Mouse (Mus musculus) stomach, embryonic 16.5 days (tissue): ENCODE data around the gene Serpinb9. TPM values are rescaled to one million over a fixed set of nuclear protein-coding genes. Genes with fewer than 3 reads are reported as not detected.

Experiments used
- ATAC-seq: fragments of 200-750 bp; cut with Nextera tagmentation; 2 replicates; pipeline ENCODE4 v1.8.0; 2017; ENCODE audit warnings: moderate number of reproducible peaks, moderate TSS enrichment; ENCODE audit not compliant: insufficient read depth, low FRiP score
- H3K27ac ChIP-seq: fragments of 300-500 bp; sonication (generic); 2 replicates; pipeline ENCODE4 v1.5.1; 2014; ENCODE audit warnings: low read length
- H3K27me3 ChIP-seq: fragments of 300-500 bp; sonication (generic); 2 replicates; pipeline ENCODE4 v1.6.1; 2014; ENCODE audit warnings: low read length, control low read depth, mixed read lengths; ENCODE audit not compliant: control insufficient read depth, insufficient read depth
- H3K36me3 ChIP-seq: fragments of 300-500 bp; sonication (generic); 2 replicates; pipeline ENCODE4 v1.6.1; 2014; ENCODE audit warnings: low read length; ENCODE audit not compliant: control insufficient read depth, insufficient read depth
- H3K4me1 ChIP-seq: fragments of 300-500 bp; sonication (generic); 2 replicates; pipeline ENCODE4 v1.6.1; 2014; ENCODE audit warnings: low read length, control low read depth, mixed read lengths; ENCODE audit not compliant: control insufficient read depth, insufficient read depth
- H3K4me2 ChIP-seq: fragments of 300-500 bp; sonication (generic); 2 replicates; pipeline ENCODE4 v1.6.1; 2014; ENCODE audit warnings: low read depth, low read length, mixed read lengths
- H3K4me3 ChIP-seq: fragments of 300-500 bp; sonication (generic); replicated peaks from 2 replicates; pipeline ENCODE4 v1.5.1; 2014; ENCODE audit warnings: mild to moderate bottlenecking, low read length
- H3K9ac ChIP-seq: fragments of 300-500 bp; sonication (generic); 2 replicates; pipeline ENCODE4 v1.6.1; 2014; ENCODE audit warnings: low read length
- H3K9me3 ChIP-seq: fragments of 300-500 bp; sonication (generic); replicated peaks from 2 replicates; pipeline ENCODE4 v1.6.1; 2016; ENCODE audit warnings: low read length, control low read depth; ENCODE audit not compliant: control insufficient read depth
- WGBS: fragments of 180-500 bp; shearing (Covaris S2); extraction: QIAGEN DNeasy Blood & Tissue Kit; methylation state at CpG from one replicate; pipeline ENCODE4 v1.1.7; 2014; 5-methylcytosine and 5-hydroxymethylcytosine counted together
- polyA plus RNA-seq: library from polyadenylated mRNA; unstranded; fragments of >200 nt; fragmentation: Nextera tagmentation; extraction: Ambion mirVana; gene quantifications from 2 replicates; pipeline ENCODE4 v1.2.1, GENCODE M21; 2015

Gene Serpinb9
- polyA plus RNA-seq, 1 experiment from 2014 or later, result 10.3 TPM

- no peak overlapping the region for H3K27ac ChIP-seq
- ATAC-seq, result peak; percentile 62
- no peak overlapping the region for H3K4me3 ChIP-seq
- H3K4me1 ChIP-seq, result peaks cover 5% of the 10 kb centered on the region; the same call in 1 of the 2 replicates
- no peak overlapping the region for H3K9ac ChIP-seq
- H3K4me2 ChIP-seq, result no peak overlapping the region
- H3K36me3 ChIP-seq, result no peaks in the 10 kb centered on the region
- no peaks in the 10 kb centered on the region for H3K9me3 ChIP-seq
- 47% methylated on average over 10 of the region's 10 CpGs for WGBS
- no peaks in the 10 kb centered on the region for H3K27me3 ChIP-seq
Measured at GRCm38 (mm10) chr13:32993152-32993893, 9.7 kb upstream of the Serpinb9 start.

- H3K9me3 ChIP-seq, result no peaks in the 10 kb centered on the region
- H3K27ac ChIP-seq, result no peak overlapping the region
- 74% methylated on average over 2 of the region's 2 CpGs for WGBS
- H3K9ac ChIP-seq, result no peak overlapping the region
- no peak for ATAC-seq
- no peak overlapping the region for H3K4me3 ChIP-seq
- no peaks in the 10 kb centered on the region for H3K36me3 ChIP-seq
- H3K4me2 ChIP-seq, result no peak overlapping the region
- H3K27me3 ChIP-seq, result no peaks in the 10 kb centered on the region
- peaks cover 5% of the 10 kb centered on the region; the same call in 1 of the 2 replicates for H3K4me1 ChIP-seq
Measured at GRCm38 (mm10) chr13:32993894-32994242, 9.2 kb upstream of the Serpinb9 start.

- Histone ChIP-seq H3K4me3 (no peak overlapping the region), H3K36me3 (no peaks in the 10 kb centered on the region), H3K27me3 (no peaks in the 10 kb centered on the region), H3K9me3 (no peaks in the 10 kb centered on the region), H3K4me1 (peaks cover 5% of the 10 kb centered on the region; the same call in 1 of the 2 replicates), H3K27ac (no peak overlapping the region), H3K9ac (no peak overlapping the region), H3K4me2 (no peak overlapping the region)
- no peak for ATAC-seq
- WGBS, result 62% methylated on average over 4 of the region's 4 CpGs
Measured at GRCm38 (mm10) chr13:32995051-32995450, 8.0 kb upstream of the Serpinb9 start.

- Histone ChIP-seq H3K9ac (no peak overlapping the region), H3K27me3 (no peaks in the 10 kb centered on the region), H3K4me3 (no peak overlapping the region), H3K9me3 (no peaks in the 10 kb centered on the region), H3K27ac (no peak overlapping the region), H3K4me2 (no peak overlapping the region), H3K4me1 (peaks cover 14% of the 10 kb centered on the region), H3K36me3 (no peaks in the 10 kb centered on the region)
- WGBS, result 92% methylated on average over 5 of the region's 5 CpGs
- ATAC-seq, result no peak
Measured at GRCm38 (mm10) chr13:33001341-33001740, 1.7 kb upstream of the Serpinb9 start.

GRCm38 (mm10) chr13:33003523-33004413, 718 bp downstream of the Serpinb9 start:
- WGBS, result 50% methylated on average over 9 of the region's 9 CpGs
- no peaks in the 10 kb centered on the region for H3K36me3 ChIP-seq

DNA sequence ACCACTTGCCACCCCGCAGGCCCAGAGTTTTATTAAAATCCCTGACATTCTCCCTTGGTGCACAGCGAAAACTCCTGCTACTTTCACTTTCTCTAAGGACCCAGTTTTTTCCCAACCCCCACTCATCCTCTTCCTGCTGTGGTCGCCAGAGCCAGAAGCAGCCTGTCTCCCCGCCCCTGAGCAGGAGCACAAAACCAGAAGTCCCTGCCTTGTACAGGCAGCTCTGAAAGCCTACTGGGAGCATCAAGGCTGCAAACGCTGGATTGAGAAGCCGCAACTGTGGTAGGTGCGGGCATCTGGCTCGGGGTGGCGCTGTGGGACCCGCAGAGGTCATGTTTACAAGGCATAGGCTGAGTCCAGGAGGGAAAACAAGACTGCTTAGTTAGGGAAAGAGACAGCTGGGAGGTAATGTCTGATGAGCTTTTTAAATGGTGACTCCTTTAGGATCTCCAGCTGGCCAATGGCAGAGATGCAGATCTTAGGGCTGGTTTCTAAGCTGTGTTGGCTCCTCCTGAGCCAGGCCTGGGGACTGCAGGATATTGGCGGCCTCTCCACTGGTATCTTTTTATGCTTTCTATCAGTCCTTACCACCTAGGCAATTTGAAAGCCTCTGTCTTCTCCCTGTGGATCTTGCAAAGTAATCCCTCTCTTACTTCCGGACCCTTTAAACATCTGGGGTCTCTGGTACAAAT, 1.5 kb downstream of the Serpinb9 start:
- ATAC-seq, result peak; percentile 94
- H3K36me3 ChIP-seq, result no peaks in the 10 kb centered on the region

More at GRCm38 (mm10) chr13:33003523-33004413, 718 bp downstream of the Serpinb9 start:
- ATAC-seq, result peak; percentile 23; the same call in 1 of the 2 replicates
- Histone ChIP-seq H3K4me2 (peak overlapping the region; percentile 74), H3K9ac (peak overlapping the region; percentile 69), H3K9me3 (no peaks in the 10 kb centered on the region), H3K4me1 (peaks cover 14% of the 10 kb centered on the region), H3K27me3 (no peaks in the 10 kb centered on the region), H3K4me3 (peak overlapping the region; percentile 46), H3K27ac (peak overlapping the region; percentile 88)

DNA sequence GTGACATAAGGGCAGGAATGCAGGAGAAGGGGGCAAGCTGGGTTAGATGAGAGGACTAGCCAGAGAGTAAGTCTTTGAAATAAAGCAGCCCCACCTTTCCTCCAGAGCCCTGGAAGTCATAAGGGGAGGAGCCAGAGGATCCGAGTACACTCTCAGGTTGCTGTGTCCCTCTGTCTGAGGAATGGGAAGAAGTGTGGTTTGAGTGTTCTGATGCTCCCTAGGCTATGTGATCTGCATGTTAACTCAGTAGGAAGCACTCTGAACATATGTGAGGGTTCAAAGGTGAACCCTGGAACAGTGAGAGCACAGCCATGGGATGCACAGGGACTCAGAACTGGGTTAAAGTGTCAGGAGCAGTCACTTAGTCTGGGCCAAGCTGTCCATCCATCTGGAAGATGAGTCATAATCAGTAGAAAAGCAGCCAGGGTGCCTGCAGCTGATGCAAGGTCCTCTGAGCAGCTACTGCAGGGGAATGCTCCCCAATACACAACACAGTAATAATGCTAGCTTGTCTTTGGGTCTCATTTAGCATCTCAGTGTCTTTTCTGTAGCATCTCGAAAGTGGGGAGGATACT, 2.5 kb downstream of the Serpinb9 start:
- H3K27ac ChIP-seq, result no peak overlapping the region
- H3K27me3 ChIP-seq, result no peaks in the 10 kb centered on the region
- ATAC-seq, result no peak
- H3K9ac ChIP-seq, result peak overlapping the region; percentile 46; the same call in 1 of the 2 replicates
- no peaks in the 10 kb centered on the region for H3K9me3 ChIP-seq
- H3K4me3 ChIP-seq, result no peak overlapping the region
- H3K4me1 ChIP-seq, result peaks cover 14% of the 10 kb centered on the region
- peak overlapping the region; percentile 74 for H3K4me2 ChIP-seq
- 46% methylated on average over 2 of the region's 2 CpGs for WGBS
- no peaks in the 10 kb centered on the region for H3K36me3 ChIP-seq

More for the DNA sequence above, 1.5 kb downstream of the Serpinb9 start:
- Histone ChIP-seq H3K9me3 (no peaks in the 10 kb centered on the region), H3K9ac (peak overlapping the region; percentile 69), H3K27me3 (no peaks in the 10 kb centered on the region), H3K4me3 (peak overlapping the region; percentile 46), H3K4me2 (peak overlapping the region; percentile 74), H3K4me1 (peaks cover 14% of the 10 kb centered on the region), H3K27ac (peak overlapping the region; percentile 88)
- 11% methylated on average over 12 of the region's 12 CpGs for WGBS

DNA sequence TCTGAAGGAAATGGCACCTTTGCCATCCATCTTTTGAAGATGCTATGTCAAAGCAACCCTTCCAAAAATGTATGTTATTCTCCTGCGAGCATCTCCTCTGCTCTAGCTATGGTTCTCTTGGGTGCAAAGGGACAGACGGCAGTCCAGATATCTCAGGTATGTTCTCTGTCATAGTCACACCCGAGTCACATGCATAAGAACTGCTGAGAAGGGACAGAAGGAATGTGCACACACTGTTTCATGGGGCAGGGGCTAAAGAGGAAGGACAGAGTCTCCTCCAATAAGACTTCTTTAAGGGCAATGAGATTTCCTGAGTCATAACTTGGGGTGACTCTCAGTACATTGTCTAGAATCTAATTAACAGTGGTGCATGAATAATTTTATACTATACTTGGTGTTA, 3.5 kb downstream of the Serpinb9 start:
- no peak for ATAC-seq
- Histone ChIP-seq H3K9ac (no peak overlapping the region), H3K27ac (no peak overlapping the region), H3K9me3 (no peaks in the 10 kb centered on the region), H3K36me3 (no peaks in the 10 kb centered on the region), H3K4me1 (peaks cover 14% of the 10 kb centered on the region), H3K4me3 (no peak overlapping the region), H3K27me3 (no peaks in the 10 kb centered on the region), H3K4me2 (no peak overlapping the region)
- 81% methylated on average over 3 of the region's 3 CpGs for WGBS
